Mouse (Mus musculus) erythroblast, embryonic 14.5 days (primary cell): ENCODE measurements around the gene Prrt1.

Source experiments
- GATA1 ChIP-seq: IDR thresholded peaks from 2 replicates; pipeline ENCODE4 v1.6.1; 2012; ENCODE audit warnings: low read length, inconsistent platforms, mixed read lengths
- TAL1 ChIP-seq: IDR thresholded peaks from 3 replicates; pipeline ENCODE4 v1.6.1; 2012; ENCODE audit warnings: low read length, inconsistent platforms, mixed read lengths

DNA sequence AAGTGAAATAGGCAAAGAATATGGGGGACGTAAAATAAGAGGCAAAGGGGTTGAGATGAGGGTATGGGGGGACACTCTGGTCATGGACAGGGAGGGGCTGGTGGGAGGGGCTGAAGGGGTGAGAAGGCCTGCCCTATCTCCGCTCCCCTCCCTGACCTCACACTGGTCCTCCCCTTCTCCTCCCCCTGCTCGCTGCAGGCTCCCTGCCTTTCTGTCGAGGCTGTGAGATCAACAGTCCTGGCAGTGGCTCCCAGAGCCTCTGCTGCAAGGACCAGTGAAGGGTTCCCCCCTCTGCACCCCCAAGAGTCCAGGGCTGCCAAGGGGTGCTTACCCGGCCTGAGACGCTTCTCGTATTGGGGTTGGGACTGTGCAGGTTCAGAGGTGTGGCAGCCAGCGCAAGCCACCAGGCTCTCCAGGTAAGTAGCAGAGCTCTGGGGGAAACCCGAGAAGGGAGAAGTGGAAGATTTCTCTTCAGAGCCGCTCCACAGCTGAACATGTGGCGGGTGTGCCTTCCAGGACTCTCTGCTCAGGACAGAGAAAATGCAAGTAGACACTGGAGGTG lies 31.0 kb downstream of the Prrt1 start:
- TF ChIP-seq GATA1 (no peak), TAL1 (no peak)
